Mouse (Mus musculus) stomach, embryonic 14.5 days (tissue): ENCODE data around the gene Cdk11b. TPM values are rescaled to one million over a fixed set of nuclear protein-coding genes. Genes with fewer than 3 reads are reported as not detected.

Experiments used
- polyA plus RNA-seq: library from polyadenylated mRNA; unstranded; fragments of >200 nt; fragmentation: Nextera tagmentation; extraction: Ambion mirVana; gene quantifications from 2 replicates; pipeline ENCODE4 v1.2.1, GENCODE M21; 2014

Cdk11b gene
- polyA plus RNA-seq, 1 experiment from 2014 or later: 57.3 TPM

Other genes with a start within 250 kb of the Cdk11b start
- not detected in 2 replicates for gene Gabrd, start 226.7 kb upstream of the Cdk11b start, polyA plus RNA-seq
- 2.8 and 3.8 TPM in 2 replicates for gene Cfap74, start 215.7 kb upstream of the Cdk11b start, polyA plus RNA-seq
- 0.29 TPM in 1 of 2 replicates, not detected in the other for gene Tmem52, start 155.7 kb upstream of the Cdk11b start, polyA plus RNA-seq
- gene Gnb1, start 133.5 kb upstream of the Cdk11b start, polyA plus RNA-seq: 525 and 534 TPM in 2 replicates
- 78.4 and 83.8 TPM in 2 replicates for gene Nadk, start 62.5 kb upstream of the Cdk11b start, polyA plus RNA-seq
- 10.4 TPM in 2 replicates for gene Slc35e2, start 23.4 kb upstream of the Cdk11b start, polyA plus RNA-seq
- not detected in 2 replicates for gene Gm10563, start 20.6 kb downstream of the Cdk11b start, polyA plus RNA-seq
- gene Mmp23, start 28.5 kb downstream of the Cdk11b start, polyA plus RNA-seq: 25.0 and 26.3 TPM in 2 replicates
- gene Mib2, start 44.3 kb downstream of the Cdk11b start, polyA plus RNA-seq: 18.9 and 21.9 TPM in 2 replicates
- gene Fndc10, start 69.5 kb downstream of the Cdk11b start, polyA plus RNA-seq: 3.1 and 3.2 TPM in 2 replicates
- 140 and 145 TPM in 2 replicates for gene Ssu72, start 79.9 kb downstream of the Cdk11b start, polyA plus RNA-seq
- gene Tmem240, start 109.9 kb downstream of the Cdk11b start, polyA plus RNA-seq: 0.56 TPM in 2 replicates
- 89.1 and 90.9 TPM in 2 replicates for gene Atad3a, start 136.2 kb downstream of the Cdk11b start, polyA plus RNA-seq
- gene Vwa1, start 149.8 kb downstream of the Cdk11b start, polyA plus RNA-seq: 26.8 and 28.4 TPM in 2 replicates
- gene Tmem88b, start 161.0 kb downstream of the Cdk11b start, polyA plus RNA-seq: 0.54 and 0.81 TPM in 2 replicates
- 0.38 and 0.46 TPM in 2 replicates for gene Ankrd65, start 165.6 kb downstream of the Cdk11b start, polyA plus RNA-seq
- gene Mrpl20, start 178.0 kb downstream of the Cdk11b start, polyA plus RNA-seq: 209 and 211 TPM in 2 replicates
- 193 and 209 TPM in 2 replicates for gene Ccnl2, start 187.6 kb downstream of the Cdk11b start, polyA plus RNA-seq
- 125 and 132 TPM in 2 replicates for gene Aurkaip1, start 206.4 kb downstream of the Cdk11b start, polyA plus RNA-seq
- 91.5 and 96.7 TPM in 2 replicates for gene Mxra8, start 214.8 kb downstream of the Cdk11b start, polyA plus RNA-seq
- 6.3 and 6.6 TPM in 2 replicates for gene Dvl1, start 222.5 kb downstream of the Cdk11b start, polyA plus RNA-seq
- gene Tas1r3, start 238.5 kb downstream of the Cdk11b start, polyA plus RNA-seq: 0.32 and 0.35 TPM in 2 replicates
- gene Cptp, start 244.6 kb downstream of the Cdk11b start, polyA plus RNA-seq: 16.9 and 17.3 TPM in 2 replicates
- 67.7 and 70.1 TPM in 2 replicates for gene Ints11, start 244.7 kb downstream of the Cdk11b start, polyA plus RNA-seq